Mouse (Mus musculus) spleen, adult 12 weeks (tissue): ENCODE data around the gene Il6st.

ENCODE experiments used
- DNase-seq: peaks from one replicate; pipeline ENCODE4 v3.0.0; 2022; ENCODE audit warnings: low spot score

The Il6st gene

DNA sequence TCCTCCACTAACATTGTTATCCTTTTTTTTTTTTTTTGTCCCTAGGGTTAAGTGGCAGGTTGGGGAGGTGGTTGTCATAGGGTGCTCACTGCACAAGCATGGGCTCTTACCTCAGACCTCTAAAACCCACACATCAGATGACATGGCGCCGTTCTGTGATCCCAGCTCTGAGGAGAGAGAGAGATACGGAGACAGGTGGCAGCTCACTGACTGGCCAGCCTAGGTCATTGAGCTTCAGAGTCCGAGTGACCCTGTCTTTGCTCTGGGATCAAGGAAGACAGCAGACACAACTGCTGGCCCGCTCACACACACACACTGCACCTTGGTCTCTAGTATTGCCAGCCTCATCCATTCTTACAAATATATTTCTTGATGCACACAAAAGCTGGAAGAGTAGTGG, 18.7 kb downstream of the Il6st start:
- DNase-seq: no peak

- no peak for DNase-seq
Measured at GRCm38 (mm10) chr13:112483015-112483414, 19.1 kb downstream of the Il6st start.

DNA sequence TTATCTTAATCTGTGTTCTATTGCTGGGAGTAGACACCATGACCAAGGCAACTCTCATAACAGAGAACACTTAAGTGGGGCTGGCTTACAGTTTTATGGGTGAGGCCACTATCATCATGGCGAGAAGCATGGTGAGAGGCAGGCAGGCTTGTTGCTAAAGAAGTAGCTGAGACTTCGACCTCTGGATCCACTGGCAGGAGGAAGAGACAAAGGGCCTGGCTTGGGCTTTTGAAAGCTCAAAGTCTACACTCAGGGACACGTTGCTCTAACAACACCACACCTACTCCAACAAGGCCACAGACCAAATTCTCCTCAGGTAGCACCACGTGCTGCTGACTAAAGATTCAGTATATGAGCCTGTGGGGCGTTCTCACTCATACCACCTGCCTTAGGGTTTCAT, 22.4 kb downstream of the Il6st start:
- DNase-seq: no peak

DNA sequence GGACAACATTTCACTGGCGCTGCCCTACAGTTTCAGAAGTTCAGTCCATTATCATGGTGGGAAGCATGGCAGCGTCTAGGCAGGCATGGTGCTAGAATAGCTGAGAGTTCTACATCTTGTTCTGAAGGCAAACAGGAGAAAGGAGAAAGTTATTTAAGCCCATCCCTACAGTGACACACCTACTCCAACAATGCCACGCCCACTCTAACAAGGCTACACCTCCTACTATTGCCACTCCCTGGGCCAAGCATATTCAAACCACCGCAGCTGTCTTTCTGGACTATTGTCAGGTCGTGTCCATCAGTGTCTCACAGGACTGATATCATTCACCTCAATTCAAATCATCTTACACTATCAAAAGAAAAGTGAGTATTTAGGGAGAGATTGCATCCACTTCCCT, 22.8 kb downstream of the Il6st start:
- DNase-seq: no peak

- DNase-seq: no peak
Measured at GRCm38 (mm10) chr13:112490036-112490435, 26.2 kb downstream of the Il6st start.

DNA sequence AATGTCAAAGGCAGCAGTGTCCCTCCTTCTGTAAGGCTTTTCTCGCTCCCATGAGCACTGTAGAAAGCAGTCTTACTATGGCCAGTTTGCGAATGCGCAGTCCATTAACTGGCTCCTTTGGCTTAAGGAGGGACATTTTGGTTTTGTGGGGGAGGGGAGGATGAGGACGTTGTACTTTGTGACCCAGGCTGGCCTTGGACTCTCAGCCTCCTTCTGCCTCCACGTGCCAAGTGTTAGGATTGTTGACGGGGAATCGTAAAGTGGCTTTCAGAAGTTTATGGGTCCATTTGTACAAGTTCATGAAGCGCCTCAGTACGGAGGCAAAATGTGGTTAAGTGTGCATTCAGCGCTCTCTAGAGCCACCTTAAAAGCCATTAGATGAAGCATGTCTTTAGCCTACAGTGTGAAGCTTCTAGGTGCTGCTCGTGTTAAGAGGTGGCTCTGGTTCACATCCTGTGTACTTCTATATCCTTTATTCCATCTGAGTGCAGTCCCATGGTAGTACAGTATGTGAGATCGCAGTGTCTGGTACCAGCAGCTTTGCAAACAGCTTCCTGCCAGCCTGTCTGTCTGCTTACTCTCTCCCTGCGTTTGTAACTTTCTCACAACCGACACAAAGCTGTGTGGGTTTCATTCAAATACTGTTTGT, 27.9 kb downstream of the Il6st start:
- DNase-seq: no peak

DNA sequence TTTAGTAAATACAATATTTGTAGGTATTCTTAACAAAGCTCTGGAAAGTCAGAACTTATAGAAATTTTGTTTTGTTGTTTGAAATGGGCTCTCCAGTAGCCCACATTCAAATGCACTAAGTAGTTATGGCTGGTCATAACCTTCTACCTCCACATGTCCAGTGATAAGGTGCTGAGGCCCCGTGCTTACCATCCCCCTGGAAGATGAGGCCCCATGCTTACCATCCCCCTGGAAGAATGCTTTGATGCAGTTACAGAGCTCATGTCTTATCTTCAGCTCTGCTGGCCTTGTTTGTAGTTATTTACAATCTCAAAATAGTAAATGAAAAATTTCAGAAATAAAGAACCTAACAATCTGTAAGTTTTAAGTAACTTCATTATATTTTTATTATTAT, 28.4 kb downstream of the Il6st start:
- no peak for DNase-seq

DNA sequence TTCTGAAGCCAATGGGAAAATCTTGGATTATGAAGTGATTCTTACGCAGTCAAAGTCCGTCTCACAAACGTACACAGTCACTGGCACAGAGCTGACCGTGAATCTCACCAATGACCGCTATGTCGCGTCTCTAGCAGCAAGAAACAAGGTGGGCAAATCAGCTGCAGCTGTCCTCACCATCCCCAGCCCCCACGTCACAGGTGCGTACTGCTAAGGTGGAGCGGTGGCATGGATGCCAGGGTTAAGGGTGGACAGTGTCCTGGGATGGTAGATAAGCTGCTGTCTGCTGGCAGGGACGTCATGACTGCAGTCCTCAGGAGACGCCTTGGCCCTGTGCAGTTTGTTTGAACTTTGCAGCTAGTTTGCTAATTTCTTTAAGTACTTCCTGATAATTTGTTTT, 30.7 kb downstream of the Il6st start:
- no peak for DNase-seq

- DNase-seq: no peak
Measured at GRCm38 (mm10) chr13:112500027-112500426, 36.2 kb downstream of the Il6st start.

GRCm38 (mm10) chr13:112500466-112500865, 36.6 kb downstream of the Il6st start:
- no peak for DNase-seq

DNA sequence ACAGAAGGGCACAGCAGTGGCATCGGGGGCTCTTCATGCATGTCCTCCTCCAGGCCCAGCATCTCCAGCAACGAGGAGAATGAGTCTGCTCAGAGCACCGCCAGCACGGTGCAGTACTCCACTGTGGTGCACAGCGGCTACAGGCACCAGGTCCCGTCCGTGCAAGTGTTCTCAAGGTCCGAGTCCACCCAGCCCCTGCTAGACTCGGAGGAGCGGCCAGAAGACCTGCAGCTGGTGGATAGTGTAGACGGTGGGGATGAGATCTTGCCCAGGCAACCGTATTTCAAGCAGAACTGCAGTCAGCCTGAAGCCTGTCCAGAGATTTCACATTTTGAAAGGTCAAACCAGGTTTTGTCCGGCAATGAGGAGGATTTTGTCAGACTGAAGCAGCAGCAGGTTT, 40.0 kb downstream of the Il6st start:
- DNase-seq: no peak

DNA sequence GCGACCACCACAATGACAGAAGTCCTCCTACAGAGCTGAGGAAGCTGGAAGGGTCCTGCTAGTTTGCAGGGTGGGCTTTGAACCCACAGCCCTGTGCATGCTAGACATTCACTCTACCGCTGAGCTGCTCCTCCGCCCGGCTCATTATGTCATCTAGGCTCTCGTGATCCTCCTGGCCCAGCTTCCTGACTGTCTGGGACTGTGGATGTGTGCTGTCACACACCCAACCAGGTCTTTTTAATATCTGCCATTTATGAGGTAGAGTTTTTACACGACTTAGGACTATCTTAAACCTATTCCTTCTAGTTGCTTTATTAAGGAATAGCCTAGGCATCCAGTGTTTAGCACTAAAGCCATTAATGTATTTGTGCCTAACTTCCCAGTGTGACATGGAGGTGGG, 41.6 kb downstream of the Il6st start:
- DNase-seq: no peak

- DNase-seq: no peak
Measured at GRCm38 (mm10) chr13:112506766-112507165, 42.9 kb downstream of the Il6st start.

GRCm38 (mm10) chr13:112507691-112508090, 43.8 kb downstream of the Il6st start:
- peak; percentile 11 for DNase-seq

- DNase-seq: no peak
Measured at GRCm38 (mm10) chr13:112508487-112508886, 44.6 kb downstream of the Il6st start.

DNA sequence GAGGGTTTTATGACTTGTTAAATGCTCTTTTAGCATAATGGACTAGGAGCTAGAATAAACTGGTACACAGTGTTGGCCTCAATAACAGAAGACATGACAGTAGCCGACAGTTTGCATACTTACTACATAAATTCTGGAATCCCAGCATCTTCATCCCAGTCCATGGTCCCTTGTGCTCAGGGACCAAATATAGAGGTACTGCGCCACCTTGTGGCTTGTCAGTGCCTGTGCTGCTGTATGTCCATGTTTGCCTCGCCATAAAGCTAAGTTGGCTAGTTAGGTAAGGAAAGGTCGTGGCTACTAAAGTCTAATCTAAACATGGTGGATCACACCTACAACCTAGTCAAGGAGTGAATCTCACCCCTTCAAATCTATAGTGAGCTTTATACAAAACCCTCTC, 45.6 kb downstream of the Il6st start:
- peak; percentile 17 for DNase-seq

GRCm38 (mm10) chr13:112510437-112511212, 46.8 kb downstream of the Il6st start:
- DNase-seq: no peak

- DNase-seq: no peak
Measured at GRCm38 (mm10) chr13:112511261-112511660, 47.4 kb downstream of the Il6st start.

- no peak for DNase-seq
Measured at GRCm38 (mm10) chr13:112511810-112512209, 47.9 kb downstream of the Il6st start.

DNA sequence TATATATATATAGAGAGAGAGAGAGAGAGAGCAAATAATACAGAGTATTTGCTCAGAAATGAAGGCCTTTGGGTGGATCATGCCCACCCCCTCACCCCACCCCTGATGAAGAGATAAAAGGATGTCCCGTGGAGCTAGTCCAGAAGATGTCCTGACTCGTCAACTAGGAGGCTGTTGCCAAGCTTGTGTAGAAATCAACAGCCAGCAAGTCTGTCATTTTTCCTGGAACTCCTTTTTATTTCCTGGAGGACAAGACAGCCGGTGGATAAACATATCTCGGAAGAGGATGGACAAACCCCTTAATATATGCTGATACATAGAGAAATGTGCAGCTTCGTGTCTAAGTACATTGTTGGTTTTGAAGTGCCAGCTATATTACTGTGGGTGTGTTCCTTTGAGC, 49.0 kb downstream of the Il6st start:
- DNase-seq: no peak

GRCm38 (mm10) chr13:112514546-112514945, 50.7 kb downstream of the Il6st start:
- DNase-seq: no peak

- no peak for DNase-seq
Measured at GRCm38 (mm10) chr13:112522261-112522660, 58.4 kb downstream of the Il6st start.

GRCm38 (mm10) chr13:112522896-112523295, 59.0 kb downstream of the Il6st start:
- DNase-seq: no peak
